Mouse (Mus musculus): Measurements from ENCODE around the gene Nudt13. TPM values are rescaled to one million over a fixed set of nuclear protein-coding genes. Genes with fewer than 3 reads are reported as not detected.

The Nudt13 gene
- total and polyA plus RNA-seq, 3 experiments = 10.9 to 14.8 (median 11.4) TPM

DNA sequence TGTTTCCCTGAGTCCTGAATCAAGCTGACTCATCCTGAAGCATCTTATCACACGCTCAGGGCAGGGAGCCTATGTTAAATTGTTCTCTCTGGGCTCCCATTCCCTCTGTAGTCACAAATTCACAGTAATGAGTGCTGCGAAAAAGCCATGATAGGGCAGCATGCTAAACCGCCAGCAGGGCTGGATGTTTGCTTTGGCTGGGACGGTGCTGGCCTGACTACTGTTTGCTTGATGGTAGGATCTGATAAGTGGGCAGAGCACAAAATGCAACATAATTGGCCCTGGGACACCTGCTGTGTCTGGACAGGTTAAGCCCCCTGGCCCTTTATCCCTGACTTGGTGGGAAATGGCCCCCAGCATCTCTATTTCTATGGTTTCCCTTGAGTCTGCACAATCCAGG lies 3.1 kb upstream of the Nudt13 start:
- no peaks in the 10 kb centered on the region for H3K27me3 ChIP-seq (replicated peaks)
- H3K27ac ChIP-seq (ENCODE audit: insufficient read depth, low read depth) = no peak overlapping the region
- peaks cover 4 to 11% of the 10 kb centered on the region in 2 experiments for H3K4me1 ChIP-seq (ENCODE audit: control insufficient read depth in 1 of 2, insufficient read depth in 2 of 2)
- H3K36me3 ChIP-seq (replicated peaks in 1 of 2; ENCODE audit: control insufficient read depth in 1 of 2, insufficient read depth in 1 of 2, low read length in 1 of 2) = peaks cover 0 to 2% of the 10 kb centered on the region in 2 experiments
- in situ Hi-C loops (cut with MboI; ENCODE audit: low pct_ligation_motif_present, low pct_unique_long_range_greater_than_20kb, low sequenced_read_pairs) (no loop called here), dilution Hi-C loops (cut with MboI; ENCODE audit: extremely low pct_ligation_motif_present, extremely low pct_unique_long_range_greater_than_20kb, low sequenced_read_pairs) (no loop called here)
- H3K9me3 ChIP-seq (replicated peaks; ENCODE audit: low read length) = no peaks in the 10 kb centered on the region
- no peak overlapping the region for H3K9ac ChIP-seq (ENCODE audit: insufficient read depth, low read depth)
- TF ChIP-seq UBTF (IDR thresholded peaks at IDR 0.05; ENCODE audit: low read depth, low read length) (no peak), JUN (IDR thresholded peaks at IDR 0.05; ENCODE audit: insufficient read depth, low read depth, low read length) (no peak), RAD21 (IDR thresholded peaks at IDR 0.05; ENCODE audit: low read depth, low read length) (no peak), ZMIZ1 (IDR thresholded peaks at IDR 0.05; ENCODE audit: low read depth, low read length) (no peak), USF1 (IDR thresholded peaks at IDR 0.05; ENCODE audit: low read depth, low read length) (no peak), RCOR1 (conservative IDR thresholded peaks at IDR 0.05; ENCODE audit: low read depth, low read length) (no peak), ZKSCAN1 (IDR thresholded peaks at IDR 0.05; ENCODE audit: borderline replicate concordance, low read depth, low read length) (no peak), TBP (conservative IDR thresholded peaks at IDR 0.05; ENCODE audit: low read depth, low read length) (no peak)
- no peak for DNase-seq (ENCODE audit: extremely low read depth)
- no peaks in the 10 kb centered on the region for H3K79me2 ChIP-seq (replicated peaks; ENCODE audit: control insufficient read depth, extremely low read depth, insufficient read depth, poor library complexity, severe bottlenecking)
- no peak overlapping the region for H3K4me2 ChIP-seq (ENCODE audit: insufficient read depth, low read depth, poor library complexity, severe bottlenecking)
- H3K4me3 ChIP-seq (replicated peaks in 1 of 3; ENCODE audit: low read depth in 2 of 3, low read length in 2 of 3, poor library complexity in 1 of 3) = no peak overlapping the region

DNA sequence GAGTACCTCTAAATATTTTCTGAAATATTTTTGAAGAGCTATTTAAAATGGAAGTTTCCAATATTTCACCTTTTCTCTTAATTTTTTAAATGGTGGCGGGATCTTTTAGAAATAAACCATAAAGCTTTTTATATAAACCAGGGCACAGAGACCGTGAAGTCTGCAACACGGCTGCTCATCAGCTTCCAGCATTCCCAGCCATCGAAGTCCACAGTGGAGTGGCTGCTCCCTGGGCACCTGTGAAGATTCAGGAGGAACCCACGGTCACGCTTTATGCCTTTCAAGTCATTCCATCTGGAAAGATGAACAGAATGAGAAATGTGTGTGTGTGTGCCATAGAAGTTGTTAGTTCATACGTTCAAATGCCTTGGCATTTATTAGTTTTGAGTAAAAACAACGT lies 450 bp downstream of the Nudt13 start:
- Histone ChIP-seq H3K36me3 (replicated peaks in 1 of 2; ENCODE audit: control insufficient read depth in 1 of 2, insufficient read depth in 1 of 2, low read length in 1 of 2) (peaks cover 0 to 4% of the 10 kb centered on the region in 2 experiments), H3K4me1 (ENCODE audit: control insufficient read depth in 1 of 2, insufficient read depth in 2 of 2) (peaks cover 4 to 21% of the 10 kb centered on the region in 2 experiments), H3K27ac (ENCODE audit: insufficient read depth, low read depth) (no peak overlapping the region), H3K27me3 (replicated peaks) (no peaks in the 10 kb centered on the region), H3K79me2 (replicated peaks; ENCODE audit: control insufficient read depth, extremely low read depth, insufficient read depth, poor library complexity, severe bottlenecking) (peaks cover 3% of the 10 kb centered on the region; the same call in 1 of the 2 replicates), H3K9me3 (replicated peaks; ENCODE audit: low read length) (no peaks in the 10 kb centered on the region), H3K4me2 (ENCODE audit: insufficient read depth, low read depth, poor library complexity, severe bottlenecking) (peak overlapping the region; percentile 99), H3K9ac (ENCODE audit: insufficient read depth, low read depth) (peak overlapping the region; percentile 93), H3K4me3 (replicated peaks in 1 of 3; ENCODE audit: low read depth in 2 of 3, low read length in 2 of 3, poor library complexity in 1 of 3) (peak overlapping the region; percentile 56 to 88 (median 80))
- dilution Hi-C loops (cut with MboI; ENCODE audit: extremely low pct_ligation_motif_present, extremely low pct_unique_long_range_greater_than_20kb, low sequenced_read_pairs) = no loop called here
- no peak for DNase-seq (ENCODE audit: extremely low read depth)
- in situ Hi-C loops (cut with MboI; ENCODE audit: low pct_ligation_motif_present, low pct_unique_long_range_greater_than_20kb, low sequenced_read_pairs) = no loop called here
- no peak for TF ChIP-seq ZNF384 (IDR thresholded peaks at IDR 0.05; ENCODE audit: low read depth, low read length)
- no peak for TF ChIP-seq NELFE (IDR thresholded peaks at IDR 0.05; ENCODE audit: low read depth, low read length)
- TF ChIP-seq UBTF (IDR thresholded peaks at IDR 0.05; ENCODE audit: low read depth, low read length) = no peak
- TF ChIP-seq CHD1 (IDR thresholded peaks at IDR 0.05; ENCODE audit: low read depth, low read length) = no peak
- no peak for TF ChIP-seq E2F4 (IDR thresholded peaks at IDR 0.05; ENCODE audit: insufficient replicate concordance, low read depth, low read length)
- no peak for TF ChIP-seq POLR2AphosphoS2 (IDR thresholded peaks at IDR 0.05; ENCODE audit: low read depth, low read length)
- TF ChIP-seq MAFK (IDR thresholded peaks at IDR 0.05; ENCODE audit: insufficient replicate concordance, low read length) = no peak
- TF ChIP-seq ZC3H11A (IDR thresholded peaks at IDR 0.05; ENCODE audit: low read depth, low read length) = no peak
- no peak for TF ChIP-seq RCOR1 (conservative IDR thresholded peaks at IDR 0.05; ENCODE audit: low read depth, low read length)

Measured in CH12.LX (cell line).